Mouse (Mus musculus): ENCODE results near the gene Nav2. TPM values are rescaled to one million over a fixed set of nuclear protein-coding genes. Genes with fewer than 3 reads are reported as not detected.
A peak's percentile ranks its signal among the peaks of the same experiment; 100 is the strongest.

Gene Nav2
- polyA plus RNA-seq, 1 experiment from 2014 or later = 4.1 TPM

- no peak overlapping the region for H3K4me2 ChIP-seq (ENCODE audit: low read depth, low read length)
- H3K27me3 ChIP-seq (ENCODE audit: control insufficient read depth, insufficient read depth, low read depth, low read length) = no peaks in the 10 kb centered on the region
- peak; percentile 64 for ATAC-seq (ENCODE audit: low read depth)
- no peak overlapping the region for H3K4me3 ChIP-seq (ENCODE audit: low read depth, low read length)
- H3K9me3 ChIP-seq (replicated peaks; ENCODE audit: control insufficient read depth, low read length) = no peaks in the 10 kb centered on the region
- H3K36me3 ChIP-seq (ENCODE audit: control insufficient read depth, insufficient read depth) = no peaks in the 10 kb centered on the region; the same call in 1 of the 2 replicates
- no peaks in the 10 kb centered on the region; the same call in 1 of the 2 replicates for H3K4me1 ChIP-seq (ENCODE audit: control insufficient read depth, low read depth, low read length)
- H3K27ac ChIP-seq (ENCODE audit: low read length) = no peak overlapping the region
- no peak overlapping the region for H3K9ac ChIP-seq (ENCODE audit: low read depth, low read length)
- WGBS (ENCODE audit: insufficient replicate concordance) = 12% methylated on average over 10 of the region's 10 CpGs
These were observed 559.3 kb downstream of the Nav2 start for GRCm38 (mm10) chr7:49467861-49468260.

- WGBS (ENCODE audit: insufficient replicate concordance) = 51% methylated on average over 8 of the region's 8 CpGs
- no peak for ATAC-seq (ENCODE audit: low read depth)
- H3K9me3 ChIP-seq (replicated peaks; ENCODE audit: control insufficient read depth, low read length) = no peaks in the 10 kb centered on the region
- H3K27me3 ChIP-seq (ENCODE audit: control insufficient read depth, insufficient read depth, low read depth, low read length) = no peaks in the 10 kb centered on the region
- H3K4me3 ChIP-seq (ENCODE audit: low read depth, low read length) = no peak overlapping the region
- H3K27ac ChIP-seq (ENCODE audit: low read length) = no peak overlapping the region
- H3K9ac ChIP-seq (ENCODE audit: low read depth, low read length) = no peak overlapping the region
- no peaks in the 10 kb centered on the region; the same call in 1 of the 2 replicates for H3K4me1 ChIP-seq (ENCODE audit: control insufficient read depth, low read depth, low read length)
- H3K36me3 ChIP-seq (ENCODE audit: control insufficient read depth, insufficient read depth) = no peaks in the 10 kb centered on the region; the same call in 1 of the 2 replicates
- H3K4me2 ChIP-seq (ENCODE audit: low read depth, low read length) = no peak overlapping the region
These were observed 560.1 kb downstream of the Nav2 start for GRCm38 (mm10) chr7:49468492-49469205.

DNA sequence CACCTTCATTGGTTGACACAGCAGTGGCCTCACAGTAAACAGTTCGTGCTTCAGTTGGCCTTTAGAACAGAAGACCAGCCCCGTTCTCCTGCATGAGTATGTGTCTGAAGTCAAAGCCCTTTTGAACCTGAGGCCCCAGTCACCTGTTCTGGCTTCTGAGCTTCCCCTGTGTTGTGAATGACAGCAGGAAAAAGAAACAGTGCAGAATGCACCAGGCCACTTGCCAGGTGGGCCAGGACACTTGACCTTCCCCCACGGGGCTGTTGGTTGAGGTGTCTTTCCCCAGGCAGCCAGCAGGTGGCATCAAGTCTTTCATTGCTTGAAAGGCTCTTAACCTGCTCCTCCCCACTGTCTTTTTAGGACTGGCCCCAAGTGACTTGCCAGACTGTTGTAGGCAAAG lies 562.8 kb downstream of the Nav2 start:
- ATAC-seq (ENCODE audit: low read depth) = peak; percentile 59
- Histone ChIP-seq H3K4me1 (ENCODE audit: control insufficient read depth, low read depth, low read length) (no peaks in the 10 kb centered on the region; the same call in 1 of the 2 replicates), H3K27me3 (ENCODE audit: control insufficient read depth, insufficient read depth, low read depth, low read length) (no peaks in the 10 kb centered on the region), H3K4me3 (ENCODE audit: low read depth, low read length) (no peak overlapping the region), H3K27ac (ENCODE audit: low read length) (no peak overlapping the region), H3K9me3 (replicated peaks; ENCODE audit: control insufficient read depth, low read length) (no peaks in the 10 kb centered on the region), H3K9ac (ENCODE audit: low read depth, low read length) (no peak overlapping the region), H3K4me2 (ENCODE audit: low read depth, low read length) (no peak overlapping the region), H3K36me3 (ENCODE audit: control insufficient read depth, insufficient read depth) (no peaks in the 10 kb centered on the region)
- 37% methylated on average over 3 of the region's 3 CpGs for WGBS (ENCODE audit: insufficient replicate concordance)

GRCm38 (mm10) chr7:49475282-49475681 lies 566.8 kb downstream of the Nav2 start:
- Histone ChIP-seq H3K9me3 (replicated peaks; ENCODE audit: control insufficient read depth, low read length) (no peaks in the 10 kb centered on the region), H3K27ac (ENCODE audit: low read length) (no peak overlapping the region), H3K36me3 (ENCODE audit: control insufficient read depth, insufficient read depth) (no peaks in the 10 kb centered on the region), H3K9ac (ENCODE audit: low read depth, low read length) (no peak overlapping the region), H3K4me1 (ENCODE audit: control insufficient read depth, low read depth, low read length) (peaks cover 4% of the 10 kb centered on the region), H3K4me3 (ENCODE audit: low read depth, low read length) (no peak overlapping the region), H3K27me3 (ENCODE audit: control insufficient read depth, insufficient read depth, low read depth, low read length) (no peaks in the 10 kb centered on the region), H3K4me2 (ENCODE audit: low read depth, low read length) (no peak overlapping the region)
- WGBS (ENCODE audit: insufficient replicate concordance) = 52% methylated on average over 6 of the region's 6 CpGs
- ATAC-seq (ENCODE audit: low read depth) = no peak

DNA sequence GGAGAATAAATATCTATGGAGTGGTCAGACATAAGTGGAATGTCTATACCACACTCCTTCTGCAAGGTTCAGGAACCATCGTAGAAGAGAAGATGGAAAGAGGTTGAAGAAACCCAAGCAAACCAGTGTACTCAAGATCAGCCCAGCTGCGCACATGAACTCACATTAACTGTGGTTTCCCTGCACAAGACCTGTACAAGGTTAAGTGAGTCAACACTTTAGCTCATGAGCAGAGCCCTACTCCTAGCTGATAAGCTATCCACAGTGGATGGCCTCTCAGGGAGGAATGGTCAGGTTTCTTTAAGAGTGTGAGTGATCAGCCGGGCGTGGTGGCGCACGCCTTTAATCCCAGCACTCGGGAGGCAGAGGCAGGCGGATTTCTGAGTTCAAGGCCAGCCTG lies 567.6 kb downstream of the Nav2 start:
- no peaks in the 10 kb centered on the region for H3K36me3 ChIP-seq (ENCODE audit: control insufficient read depth, insufficient read depth)
- 67% methylated on average over 8 of the region's 8 CpGs for WGBS (ENCODE audit: insufficient replicate concordance)
- H3K27ac ChIP-seq (ENCODE audit: low read length) = peak overlapping the region; percentile 43; the same call in 1 of the 2 replicates
- H3K9ac ChIP-seq (ENCODE audit: low read depth, low read length) = no peak overlapping the region
- H3K27me3 ChIP-seq (ENCODE audit: control insufficient read depth, insufficient read depth, low read depth, low read length) = no peaks in the 10 kb centered on the region
- H3K4me1 ChIP-seq (ENCODE audit: control insufficient read depth, low read depth, low read length) = peaks cover 4% of the 10 kb centered on the region
- no peak overlapping the region for H3K4me3 ChIP-seq (ENCODE audit: low read depth, low read length)
- no peaks in the 10 kb centered on the region for H3K9me3 ChIP-seq (replicated peaks; ENCODE audit: control insufficient read depth, low read length)
- no peak overlapping the region for H3K4me2 ChIP-seq (ENCODE audit: low read depth, low read length)
- no peak for ATAC-seq (ENCODE audit: low read depth)

- ATAC-seq (ENCODE audit: low read depth) = 0 out of 2 replicates have a peak, but pooled peaks have one; percentile 28
- H3K9me3 ChIP-seq (replicated peaks; ENCODE audit: control insufficient read depth, low read length) = no peaks in the 10 kb centered on the region
- no peaks in the 10 kb centered on the region for H3K27me3 ChIP-seq (ENCODE audit: control insufficient read depth, insufficient read depth, low read depth, low read length)
- H3K4me1 ChIP-seq (ENCODE audit: control insufficient read depth, low read depth, low read length) = peaks cover 4% of the 10 kb centered on the region
- peak overlapping the region; percentile 78 for H3K27ac ChIP-seq (ENCODE audit: low read length)
- no peak overlapping the region for H3K4me3 ChIP-seq (ENCODE audit: low read depth, low read length)
- no peak overlapping the region for H3K9ac ChIP-seq (ENCODE audit: low read depth, low read length)
- 0 out of 2 replicates have a peak overlapping the region, but pooled peaks have one; percentile 15 for H3K4me2 ChIP-seq (ENCODE audit: low read depth, low read length)
- 35% methylated on average over 5 of the region's 5 CpGs for WGBS (ENCODE audit: insufficient replicate concordance)
- no peaks in the 10 kb centered on the region for H3K36me3 ChIP-seq (ENCODE audit: control insufficient read depth, insufficient read depth)
These were observed 568.1 kb downstream of the Nav2 start for GRCm38 (mm10) chr7:49476666-49477065.

GRCm38 (mm10) chr7:49477076-49477975 lies 568.8 kb downstream of the Nav2 start:
- H3K4me2 ChIP-seq (ENCODE audit: low read depth, low read length) = 0 out of 2 replicates have a peak overlapping the region, but pooled peaks have one; percentile 15
- H3K9ac ChIP-seq (ENCODE audit: low read depth, low read length) = no peak overlapping the region
- ATAC-seq (ENCODE audit: low read depth) = peak; percentile 85
- no peak overlapping the region for H3K4me3 ChIP-seq (ENCODE audit: low read depth, low read length)
- no peaks in the 10 kb centered on the region for H3K9me3 ChIP-seq (replicated peaks; ENCODE audit: control insufficient read depth, low read length)
- H3K27me3 ChIP-seq (ENCODE audit: control insufficient read depth, insufficient read depth, low read depth, low read length) = no peaks in the 10 kb centered on the region
- H3K27ac ChIP-seq (ENCODE audit: low read length) = peak overlapping the region; percentile 78
- H3K36me3 ChIP-seq (ENCODE audit: control insufficient read depth, insufficient read depth) = no peaks in the 10 kb centered on the region
- H3K4me1 ChIP-seq (ENCODE audit: control insufficient read depth, low read depth, low read length) = peaks cover 4% of the 10 kb centered on the region
- WGBS (ENCODE audit: insufficient replicate concordance) = 49% methylated on average over 9 of the region's 9 CpGs

DNA sequence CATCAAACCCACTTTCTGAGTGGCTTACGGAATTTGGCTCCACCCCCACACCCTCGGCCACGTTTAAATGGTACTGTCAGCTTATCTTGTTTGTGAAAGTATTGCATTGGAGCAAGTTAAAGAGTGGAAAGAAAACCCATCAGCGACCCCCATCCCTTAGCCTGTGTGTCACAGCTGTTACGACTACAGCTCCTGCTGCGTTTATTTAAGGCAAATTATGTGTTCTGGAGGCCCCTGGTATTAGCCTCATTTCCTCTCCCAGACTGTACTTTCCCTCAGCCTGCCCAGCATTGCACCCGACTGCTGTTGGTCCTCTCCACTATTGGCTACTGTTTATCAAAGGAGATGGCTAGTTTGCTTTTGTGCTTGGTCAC lies 569.4 kb downstream of the Nav2 start:
- 32% methylated on average over 7 of the region's 7 CpGs for WGBS (ENCODE audit: insufficient replicate concordance)
- H3K9me3 ChIP-seq (replicated peaks; ENCODE audit: control insufficient read depth, low read length) = no peaks in the 10 kb centered on the region
- peak; percentile 32; the same call in 1 of the 2 replicates for ATAC-seq (ENCODE audit: low read depth)
- no peaks in the 10 kb centered on the region for H3K36me3 ChIP-seq (ENCODE audit: control insufficient read depth, insufficient read depth)
- peak overlapping the region; percentile 78 for H3K27ac ChIP-seq (ENCODE audit: low read length)
- no peak overlapping the region for H3K4me3 ChIP-seq (ENCODE audit: low read depth, low read length)
- no peak overlapping the region for H3K4me2 ChIP-seq (ENCODE audit: low read depth, low read length)
- H3K9ac ChIP-seq (ENCODE audit: low read depth, low read length) = no peak overlapping the region
- H3K27me3 ChIP-seq (ENCODE audit: control insufficient read depth, insufficient read depth, low read depth, low read length) = no peaks in the 10 kb centered on the region
- peaks cover 4% of the 10 kb centered on the region for H3K4me1 ChIP-seq (ENCODE audit: control insufficient read depth, low read depth, low read length)

All from liver, embryonic 16.5 days (tissue).